Mouse (Mus musculus) embryonic fibroblast, embryonic 13.5 days (primary cell): ENCODE results near the gene Stard13. TPM values are rescaled to one million over a fixed set of nuclear protein-coding genes. Genes with fewer than 3 reads are reported as not detected.
A peak's percentile ranks its signal among the peaks of the same experiment; 100 is the strongest.

Experiments used
- H3K27ac ChIP-seq: 2 replicates; pipeline ENCODE4 v1.5.1; 2012; ENCODE audit warnings: low read length, control low read depth, inconsistent platforms; ENCODE audit not compliant: insufficient read depth
- H3K4me1 ChIP-seq: 2 replicates; pipeline ENCODE4 v1.6.1; 2011; ENCODE audit warnings: low read length; ENCODE audit not compliant: control insufficient read depth, insufficient read depth
- H3K4me3 ChIP-seq: 2 replicates; pipeline ENCODE4 v1.5.1; 2011; ENCODE audit warnings: mild to moderate bottlenecking, control low read depth, low read length; ENCODE audit not compliant: insufficient read depth
- CTCF ChIP-seq: IDR thresholded peaks from 2 replicates; pipeline ENCODE4 v1.5.1; 2011; ENCODE audit warnings: mild to moderate bottlenecking, control low read depth, low read length, moderate library complexity, borderline replicate concordance; ENCODE audit not compliant: insufficient read depth
- POLR2A ChIP-seq: IDR thresholded peaks from 2 replicates; pipeline ENCODE4 v1.6.1; 2011; ENCODE audit warnings: low read depth, mild to moderate bottlenecking, control low read depth, low read length, moderate library complexity
- polyA plus RNA-seq: library from polyadenylated mRNA; stranded (reverse); fragments of >200 nt; gene quantifications from 2 replicates; pipeline ENCODE4 v1.2.4, GENCODE M21; 2011; ENCODE audit warnings: low read depth; ENCODE audit not compliant: missing spikeins, insufficient read length

The Stard13 gene
- polyA plus RNA-seq, 1 experiment = 19.1 TPM

- Histone ChIP-seq H3K4me1 (peaks cover 37% of the 10 kb centered on the region), H3K27ac (0 out of 2 replicates have a peak overlapping the region, but pooled peaks have one; percentile 44), H3K4me3 (no peak overlapping the region)
- TF ChIP-seq CTCF = no peak
- no peak for TF ChIP-seq POLR2A
These were observed 122.4 kb downstream of the Stard13 start for GRCm38 (mm10) chr5:151111080-151111871.

GRCm38 (mm10) chr5:151110461-151110908 is 123.2 kb downstream of the Stard13 start:
- Histone ChIP-seq H3K4me3 (no peak overlapping the region), H3K4me1 (peaks cover 34% of the 10 kb centered on the region), H3K27ac (peak overlapping the region; percentile 44)
- no peak for TF ChIP-seq POLR2A
- TF ChIP-seq CTCF = no peak

DNA sequence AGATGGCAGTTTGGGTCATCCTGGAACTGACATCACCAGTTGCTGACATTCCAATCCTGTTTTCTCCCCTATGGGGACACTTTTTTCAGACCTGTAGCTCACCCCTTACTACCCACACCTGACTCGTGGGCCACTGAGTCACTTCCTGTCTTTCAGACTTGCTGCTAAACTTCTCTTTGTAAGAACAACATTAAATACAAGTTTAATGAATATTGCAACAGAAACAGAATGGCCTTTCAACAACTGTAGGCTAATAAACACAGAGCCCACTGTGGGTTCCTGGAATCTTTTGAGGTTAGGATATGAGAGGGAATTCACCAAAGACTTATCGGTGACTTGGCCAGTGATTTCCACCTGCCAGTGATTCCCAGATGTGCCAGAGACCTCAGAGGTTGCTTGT is 123.8 kb downstream of the Stard13 start:
- TF ChIP-seq CTCF (no peak), POLR2A (no peak)
- peak overlapping the region; percentile 44 for H3K27ac ChIP-seq
- H3K4me3 ChIP-seq = no peak overlapping the region
- H3K4me1 ChIP-seq = peaks cover 38% of the 10 kb centered on the region

GRCm38 (mm10) chr5:151108955-151109354 is 124.7 kb downstream of the Stard13 start:
- Histone ChIP-seq H3K27ac (peak overlapping the region; percentile 44), H3K4me3 (no peak overlapping the region), H3K4me1 (peaks cover 35% of the 10 kb centered on the region)
- no peak for TF ChIP-seq CTCF
- no peak for TF ChIP-seq POLR2A

- TF ChIP-seq CTCF = no peak
- no peak for TF ChIP-seq POLR2A
- Histone ChIP-seq H3K4me3 (no peak overlapping the region), H3K27ac (peak overlapping the region; percentile 44), H3K4me1 (peaks cover 34% of the 10 kb centered on the region)
These were observed 125.2 kb downstream of the Stard13 start for GRCm38 (mm10) chr5:151108291-151108897.

DNA sequence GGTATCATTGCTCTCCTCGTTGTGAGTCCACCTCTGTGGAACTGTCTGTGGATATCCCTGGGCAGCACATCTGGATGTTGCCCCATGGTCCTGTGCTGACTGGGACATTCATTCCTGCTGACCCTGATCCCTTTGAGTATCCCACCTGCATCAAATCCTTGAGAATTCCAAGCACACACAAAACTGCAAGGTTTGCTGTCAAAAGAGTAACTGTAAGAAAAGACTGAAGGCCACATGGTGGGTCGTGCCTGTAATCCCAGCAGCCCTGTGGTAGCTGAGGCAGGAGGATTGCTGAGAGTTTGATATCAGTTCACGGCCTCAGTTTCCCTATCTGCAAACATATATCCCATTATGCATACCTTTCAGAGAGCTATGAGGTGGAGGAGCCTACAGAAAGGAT is 126.8 kb downstream of the Stard13 start:
- no peak overlapping the region for H3K4me3 ChIP-seq
- TF ChIP-seq CTCF = no peak
- no peak for TF ChIP-seq POLR2A
- H3K27ac ChIP-seq = no peak overlapping the region
- peaks cover 27% of the 10 kb centered on the region for H3K4me1 ChIP-seq

DNA sequence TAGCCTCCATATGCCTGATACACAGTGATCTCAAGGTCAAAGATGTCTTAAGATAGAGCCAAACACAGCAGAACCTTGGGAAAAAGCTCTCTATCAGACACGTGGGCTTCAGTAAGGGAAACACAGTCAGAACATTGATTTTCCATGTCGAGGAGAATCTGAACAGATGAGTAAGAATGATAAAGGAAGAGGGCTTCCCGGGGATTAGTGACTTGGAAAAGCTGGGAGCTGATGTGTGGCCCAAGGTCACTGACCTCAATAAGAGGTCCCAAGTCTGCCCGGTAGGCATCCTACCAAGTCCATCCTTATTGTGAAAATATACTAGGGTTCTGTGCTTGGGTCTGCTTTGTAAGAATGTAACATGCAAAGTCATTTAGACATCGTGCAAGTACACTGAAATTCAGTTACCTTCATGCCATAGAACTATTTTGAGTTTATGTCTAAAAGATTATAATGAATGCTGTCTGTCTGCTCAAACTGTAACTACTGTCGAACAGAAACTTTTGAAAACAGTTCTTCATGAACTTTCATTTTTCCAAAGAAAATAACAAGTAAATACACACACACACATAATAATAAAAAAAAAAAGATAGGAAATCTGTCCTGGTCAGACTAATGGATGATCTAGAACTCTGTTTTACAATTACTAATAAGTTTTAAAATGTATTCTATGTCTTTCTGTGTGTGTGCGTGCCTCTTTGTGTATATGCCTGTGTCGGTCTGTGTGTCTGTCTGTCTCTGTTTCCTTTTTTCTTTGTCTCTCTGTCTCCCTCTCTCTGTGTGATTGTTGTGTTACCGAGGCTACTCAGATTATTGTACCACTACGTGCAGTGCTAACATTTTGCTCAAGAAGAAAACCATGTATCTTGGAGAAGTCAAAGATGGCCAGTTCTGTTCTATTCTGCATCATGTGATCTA is 128.3 kb downstream of the Stard13 start:
- Histone ChIP-seq H3K4me3 (no peak overlapping the region), H3K4me1 (peaks cover 24% of the 10 kb centered on the region), H3K27ac (no peak overlapping the region)
- TF ChIP-seq CTCF (no peak), POLR2A (no peak)

GRCm38 (mm10) chr5:151104354-151105053 is 129.1 kb downstream of the Stard13 start:
- peaks cover 17% of the 10 kb centered on the region for H3K4me1 ChIP-seq
- H3K27ac ChIP-seq = no peak overlapping the region
- H3K4me3 ChIP-seq = no peak overlapping the region
- no peak for TF ChIP-seq CTCF
- no peak for TF ChIP-seq POLR2A

GRCm38 (mm10) chr5:151103284-151103683 is 130.4 kb downstream of the Stard13 start:
- Histone ChIP-seq H3K27ac (no peak overlapping the region), H3K4me3 (no peak overlapping the region), H3K4me1 (peaks cover 10% of the 10 kb centered on the region; the same call in 1 of the 2 replicates)
- TF ChIP-seq CTCF = no peak
- no peak for TF ChIP-seq POLR2A
